Mouse (Mus musculus): ENCODE data around the gene Ms4a4d. TPM values are rescaled to one million over a fixed set of nuclear protein-coding genes. Genes with fewer than 3 reads are reported as not detected.
"Not testable (repeated sequence)": the region's sequence is repeated elsewhere in the genome, so short reads cannot be mapped to it uniquely, and the experiment has no call there.

Gene Ms4a4d
- under 1 TPM; 0.56 to 0.60 TPM for total RNA-seq (2021)

- peak; percentile 41 for DNase-seq
These were observed at the start of gene Ms4a4d for GRCm38 (mm10) chr19:11536593-11536992. TSS of gene Ms4a4d (plus strand) at chr19:11536801.

GRCm38 (mm10) chr19:11491406-11492189, 45.0 kb upstream of the Ms4a4d start:
- DNase-seq: no peak

- no peak for DNase-seq
These were observed 43.9 kb upstream of the Ms4a4d start for GRCm38 (mm10) chr19:11492671-11493070.

- DNase-seq: no peak
These were observed 42.1 kb upstream of the Ms4a4d start for GRCm38 (mm10) chr19:11494519-11494918.

- no peak for DNase-seq
These were observed 40.2 kb upstream of the Ms4a4d start for GRCm38 (mm10) chr19:11496361-11496760.

- DNase-seq: not testable (repeated sequence)
These were observed 39.3 kb upstream of the Ms4a4d start for GRCm38 (mm10) chr19:11497300-11497699.

GRCm38 (mm10) chr19:11500796-11501195, 35.8 kb upstream of the Ms4a4d start:
- DNase-seq: no peak

GRCm38 (mm10) chr19:11501326-11501725, 35.3 kb upstream of the Ms4a4d start:
- DNase-seq: no peak

- DNase-seq: no peak
These were observed 31.7 kb upstream of the Ms4a4d start for GRCm38 (mm10) chr19:11504857-11505256.

- no peak for DNase-seq
These were observed 23.1 kb upstream of the Ms4a4d start for GRCm38 (mm10) chr19:11513458-11513857.

GRCm38 (mm10) chr19:11516246-11516645, 20.4 kb upstream of the Ms4a4d start, which contains the start of gene Ms4a6b:
TSS of gene Ms4a6b (plus strand) at chr19:11516512.
- no peak for DNase-seq

GRCm38 (mm10) chr19:11516845-11517244, 19.8 kb upstream of the Ms4a4d start:
- no peak for DNase-seq

GRCm38 (mm10) chr19:11517373-11517772, 19.2 kb upstream of the Ms4a4d start:
- not testable (repeated sequence) for DNase-seq

GRCm38 (mm10) chr19:11518356-11518755, 18.2 kb upstream of the Ms4a4d start:
- not testable (repeated sequence) for DNase-seq

GRCm38 (mm10) chr19:11520146-11520545, 16.5 kb upstream of the Ms4a4d start:
- no peak for DNase-seq

- no peak for DNase-seq
These were observed 3.2 kb upstream of the Ms4a4d start for GRCm38 (mm10) chr19:11533421-11533820.

- DNase-seq: peak; percentile 20
These were observed 2.6 kb upstream of the Ms4a4d start for GRCm38 (mm10) chr19:11533888-11534445.

- peak; percentile 31 for DNase-seq
These were observed 735 bp downstream of the Ms4a4d start for GRCm38 (mm10) chr19:11537336-11537735.

- DNase-seq: not testable (repeated sequence)
These were observed 3.7 kb downstream of the Ms4a4d start for GRCm38 (mm10) chr19:11540166-11540821.

GRCm38 (mm10) chr19:11544383-11544782, 7.8 kb downstream of the Ms4a4d start:
- not testable (repeated sequence) for DNase-seq

GRCm38 (mm10) chr19:11547911-11548310, 11.3 kb downstream of the Ms4a4d start:
- DNase-seq: no peak

GRCm38 (mm10) chr19:11554726-11555125, 18.1 kb downstream of the Ms4a4d start:
- DNase-seq: no peak

GRCm38 (mm10) chr19:11559560-11559959, 23.0 kb downstream of the Ms4a4d start:
- not testable (repeated sequence) for DNase-seq
